In the genomic region with DNA sequence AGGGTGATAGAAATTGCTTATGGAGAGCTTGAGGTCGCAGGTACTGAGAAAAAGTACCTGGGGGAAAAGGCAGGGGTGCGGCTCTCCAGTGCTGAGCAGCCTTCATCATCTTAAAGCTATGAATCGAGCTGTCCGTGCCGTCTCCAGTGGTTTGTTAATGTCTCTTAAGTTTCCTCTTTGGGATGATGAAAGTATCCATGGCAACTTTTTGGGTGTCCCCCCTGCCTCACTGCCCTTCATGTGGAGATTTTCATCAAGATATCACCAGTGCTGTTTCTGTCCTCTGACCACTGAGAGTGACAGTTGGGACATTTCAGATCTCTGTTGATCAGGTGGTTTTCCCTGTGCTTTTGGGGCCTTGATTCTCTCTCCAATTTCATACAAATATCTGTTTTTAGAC, we compare ENCODE assay signal across 32 mouse cellular contexts. TPM values are rescaled to one million over a fixed set of nuclear protein-coding genes. Genes with fewer than 3 reads are reported as not detected.
A peak's percentile ranks its signal among the peaks of the same experiment; 100 is the strongest.
DNase-seq lines count a peak whose midpoint lies in the region; ATAC-seq and TF ChIP-seq lines count a peak whose summit lies in the region.
"Had no signal": no experiment of that assay in that cellular context is flagged by ENCODE, and none has a peak within 500 bp of the region (broad histone marks: within the 10 kb centered on the region; RNA-seq: fewer than 3 reads in every experiment).

No protein-coding gene starts in this region.

- H3K27me3 ChIP-seq in heart, embryonic 10.5 days (ENCODE audit: insufficient read depth, poor library complexity, severe bottlenecking) = no peaks in the 10 kb centered on the region
- no peaks in the 10 kb centered on the region for H3K27me3 ChIP-seq in heart, adult 2 months (ENCODE audit: control insufficient read depth, insufficient read depth, low read length)
- H3K27me3 ChIP-seq in liver, embryonic 14.5 days (ENCODE audit: control insufficient read depth, insufficient read depth, low read length) = no peaks in the 10 kb centered on the region
- H3K27me3 ChIP-seq in small intestine, adult 2 months (ENCODE audit: control insufficient read depth, insufficient read depth, low read length) = no peaks in the 10 kb centered on the region
- H3K27me3 ChIP-seq: embryonic facial prominence, embryonic 12.5 days; forebrain, embryonic 12.5 days; neural tube, embryonic 15.5 days had no signal

- TF ChIP-seq POLR2A in heart, adult 2 months (IDR thresholded peaks at IDR 0.05; ENCODE audit: insufficient read depth, low read depth, low read length) = no peak
- TF ChIP-seq POLR2A in bone marrow, adult 2 months (IDR thresholded peaks at IDR 0.05; ENCODE audit: borderline replicate concordance, control insufficient read depth, low read depth, low read length) = no peak
- no peak for TF ChIP-seq POLR2A in small intestine, adult 2 months (IDR thresholded peaks at IDR 0.05; ENCODE audit: low read depth, low read length)

- no peak overlapping the region for H3K4me3 ChIP-seq in heart, embryonic 10.5 days
- H3K4me3 ChIP-seq in heart, adult 2 months = no peak overlapping the region
- H3K4me3 ChIP-seq in bone marrow, adult 2 months (replicated peaks; ENCODE audit: control insufficient read depth, low read depth, low read length) = peak overlapping the region; percentile 42
- no peak overlapping the region for H3K4me3 ChIP-seq in liver, embryonic 14.5 days (ENCODE audit: insufficient read depth in 1 of 2, low read depth in 2 of 2, low read length in 2 of 2)
- H3K4me3 ChIP-seq in small intestine, adult 2 months (ENCODE audit: low read depth, low read length) = no peak overlapping the region
- H3K4me3 ChIP-seq: embryonic facial prominence, embryonic 12.5 days; erythroblast, embryonic 14.5 days; forebrain, embryonic 12.5 days; midbrain, embryonic 10.5 days; neural tube, embryonic 15.5 days had no signal

- no peak overlapping the region for H3K27ac ChIP-seq in heart, embryonic 10.5 days
- H3K27ac ChIP-seq in heart, adult 2 months = no peak overlapping the region
- peak overlapping the region; percentile 35; the same call in 1 of the 2 replicates for H3K27ac ChIP-seq in bone marrow, adult 2 months (ENCODE audit: control insufficient read depth, insufficient read depth, low read depth, low read length, poor library complexity)
- peak overlapping the region; percentile 46; the same call in 1 of the 2 replicates for H3K27ac ChIP-seq in liver, embryonic 14.5 days
- H3K27ac ChIP-seq in small intestine, adult 2 months (ENCODE audit: insufficient read depth, low read depth, low read length) = peak overlapping the region; percentile 57
- H3K27ac ChIP-seq: embryonic facial prominence, embryonic 12.5 days; forebrain, embryonic 12.5 days; midbrain, embryonic 10.5 days; neural tube, embryonic 15.5 days had no signal

- DNase-seq in heart, embryonic 10.5 days (ENCODE audit: low spot score) = peak; percentile 36
- DNase-seq in heart, adult 2 months = no peak
- no peak for DNase-seq in liver, embryonic 14.5 days (ENCODE audit: low read depth in 3 of 3, low spot score in 3 of 3)
- DNase-seq in right cerebral cortex, postnatal 14 days = no peak
- no peak for DNase-seq in lung, adult 18-20 months
- DNase-seq: cerebellum, adult 2 months; cerebellum, postnatal 25 days; gastrocnemius, postnatal 36 days; kidney, postnatal 4 days; lung, postnatal 4 days; right cerebral cortex, adult 18-20 months; thymus, postnatal 25 days had no signal

- TF ChIP-seq CTCF in heart, adult 2 months (IDR thresholded peaks at IDR 0.05) = no peak
- TF ChIP-seq CTCF in bone marrow, adult 2 months (IDR thresholded peaks at IDR 0.05; ENCODE audit: control insufficient read depth, insufficient read depth, low read length) = no peak
- no peak for TF ChIP-seq CTCF in liver, embryonic 14.5 days (IDR thresholded peaks at IDR 0.05; ENCODE audit: low read depth)
- TF ChIP-seq CTCF in small intestine, adult 2 months (IDR thresholded peaks at IDR 0.05; ENCODE audit: extremely low read depth, insufficient read length, insufficient replicate concordance, low read depth, low read length) = no peak

- H3K4me1 ChIP-seq in heart, embryonic 10.5 days = peaks cover 13% of the 10 kb centered on the region
- H3K4me1 ChIP-seq in heart, adult 2 months (ENCODE audit: control insufficient read depth, insufficient read depth, low read length) = no peaks in the 10 kb centered on the region
- peaks cover 15% of the 10 kb centered on the region for H3K4me1 ChIP-seq in bone marrow, adult 2 months (ENCODE audit: control insufficient read depth, insufficient read depth, low read length)
- peaks cover 38 to 47% of the 10 kb centered on the region in 2 experiments for H3K4me1 ChIP-seq in liver, embryonic 14.5 days (replicated peaks; ENCODE audit: control insufficient read depth in 2 of 2, insufficient read depth in 2 of 2, low read length in 1 of 2)
- peaks cover 4% of the 10 kb centered on the region for H3K4me1 ChIP-seq in small intestine, adult 2 months (ENCODE audit: control insufficient read depth, insufficient read depth, insufficient read length, low read length)
- H3K4me1 ChIP-seq: embryonic facial prominence, embryonic 12.5 days; forebrain, embryonic 12.5 days; midbrain, embryonic 10.5 days; neural tube, embryonic 15.5 days had no signal

- intact Hi-C loops in heart, adult 2 months (cut with DNase I) = no loop called here

- peak overlapping the region; percentile 29; the same call in 1 of the 2 replicates for H3K4me2 ChIP-seq in liver, embryonic 14.5 days (ENCODE audit: low read depth)
- H3K4me2 ChIP-seq: embryonic facial prominence, embryonic 12.5 days; forebrain, embryonic 12.5 days; neural tube, embryonic 15.5 days had no signal

- no peak for ATAC-seq in liver, embryonic 14.5 days (ENCODE audit: insufficient read depth)
- ATAC-seq: hindbrain, embryonic 16.5 days; intestine, embryonic 16.5 days; Patski had no signal

- WGBS in heart, embryonic 10.5 days = 88% methylated on average over 5 of the region's 5 CpGs
- 80% methylated on average over 5 of the region's 5 CpGs for WGBS in heart, adult 2 months
- 29% methylated on average over 5 of the region's 5 CpGs for WGBS in bone marrow, adult 2 months
- 56% methylated on average over 5 of the region's 5 CpGs for WGBS in liver, embryonic 14.5 days (ENCODE audit: insufficient replicate concordance)
- WGBS in small intestine, adult 2 months = 86% methylated on average over 5 of the region's 5 CpGs

- H3K9me3 ChIP-seq in heart, embryonic 10.5 days = no peaks in the 10 kb centered on the region
- no peaks in the 10 kb centered on the region for H3K9me3 ChIP-seq in liver, embryonic 14.5 days (ENCODE audit: control insufficient read depth, low read length)
- H3K9me3 ChIP-seq: embryonic facial prominence, embryonic 12.5 days; forebrain, embryonic 12.5 days; G1E; midbrain, embryonic 10.5 days; neural tube, embryonic 15.5 days had no signal

- H3K79me2 ChIP-seq in heart, adult 2 months (replicated peaks; ENCODE audit: control insufficient read depth, insufficient read depth, low read length) = no peaks in the 10 kb centered on the region

- no peak overlapping the region for H3K9ac ChIP-seq in heart, adult 2 months (ENCODE audit: low read depth, low read length)
- H3K9ac ChIP-seq in liver, embryonic 14.5 days (replicated peaks) = no peak overlapping the region
- H3K9ac ChIP-seq: embryonic facial prominence, embryonic 12.5 days; forebrain, embryonic 12.5 days; neural tube, embryonic 15.5 days had no signal

- TF ChIP-seq EP300 in heart, adult 2 months (IDR thresholded peaks at IDR 0.05; ENCODE audit: insufficient read depth, low read depth, low read length) = no peak
- no peak for TF ChIP-seq EP300 in liver, embryonic 14.5 days (IDR thresholded peaks at IDR 0.05; ENCODE audit: low read depth)

- no peaks in the 10 kb centered on the region for H3K36me3 ChIP-seq in heart, embryonic 10.5 days
- H3K36me3 ChIP-seq in heart, adult 2 months (ENCODE audit: control insufficient read depth, insufficient read depth, low read length) = no peaks in the 10 kb centered on the region
- no peaks in the 10 kb centered on the region for H3K36me3 ChIP-seq in liver, embryonic 14.5 days (replicated peaks; ENCODE audit: control insufficient read depth, insufficient read depth, low read depth)
- H3K36me3 ChIP-seq in small intestine, adult 2 months (ENCODE audit: control insufficient read depth, insufficient read depth, low read length) = no peaks in the 10 kb centered on the region
- H3K36me3 ChIP-seq: embryonic facial prominence, embryonic 12.5 days; forebrain, embryonic 12.5 days; G1E; midbrain, embryonic 10.5 days; neural tube, embryonic 15.5 days had no signal

RNA-seq across cellular contexts. Expression of gene Lcp1, which starts 51.9 kb away (rescaled TPM):
- polyA plus RNA-seq in heart, embryonic 10.5 days (2016; fragmentation: Nextera tagmentation; extraction: Ambion mirVana) = 25.5 and 30.8 TPM in 2 replicates
- total RNA-seq in heart, adult 2 months (2021) = 10 to 100 TPM; 14.3 to 15.2 TPM
- polyA plus RNA-seq in heart, adult 2 months (2012; rRNA removed) = 6.8 and 9.2 TPM in 2 replicates
- polyA plus RNA-seq in bone marrow, adult 2 months (2011; ENCODE audit: insufficient read depth, insufficient read length, low replicate concordance, missing spikeins) = 67.5 and 169 TPM in 2 replicates
- polyA plus RNA-seq in liver, embryonic 14.5 days (2012; rRNA removed) = 6.7 and 10.4 TPM in 2 replicates
- 31.8 and 35.8 TPM in 2 replicates for polyA plus RNA-seq in liver, embryonic 14.5 days (2014; fragmentation: Nextera tagmentation; extraction: Ambion mirVana)
- polyA plus RNA-seq in small intestine, adult 2 months (2012; rRNA removed) = 3.9 and 5.6 TPM in 2 replicates

RNA-seq across cellular contexts. Expression of gene Lrrc63, which starts 52.1 kb away (rescaled TPM):
- 0.13 TPM in 1 of 2 replicates, not detected in the other for polyA plus RNA-seq in heart, embryonic 10.5 days (2016; fragmentation: Nextera tagmentation; extraction: Ambion mirVana)
- not detected for total RNA-seq in heart, adult 2 months (2021)
- 0.04 and 0.06 TPM in 2 replicates for polyA plus RNA-seq in heart, adult 2 months (2012; rRNA removed)
- not detected in 2 replicates for polyA plus RNA-seq in bone marrow, adult 2 months (2011; ENCODE audit: insufficient read depth, insufficient read length, low replicate concordance, missing spikeins)
- 0.01 and 0.03 TPM in 2 replicates for polyA plus RNA-seq in liver, embryonic 14.5 days (2012; rRNA removed)
- 0.10 TPM in 1 of 2 replicates, not detected in the other for polyA plus RNA-seq in liver, embryonic 14.5 days (2014; fragmentation: Nextera tagmentation; extraction: Ambion mirVana)
- not detected in 2 replicates for polyA plus RNA-seq in small intestine, adult 2 months (2012; rRNA removed)
- total RNA-seq: adrenal gland, adult 18-20 months; G1E; gastrocnemius, adult 18-20 months; gastrocnemius, postnatal 36 days; hematopoietic stem cell, adult 5-6 weeks; left cerebral cortex, adult 18-20 months; left cerebral cortex, postnatal 25 days; midbrain, postnatal 0 days had no signal
- polyA plus RNA-seq: embryonic facial prominence, embryonic 12.5 days; erythroblast, embryonic 14.5 days; G1E; kidney, embryonic 14.5 days; limb, embryonic 14.5 days; midbrain, postnatal 0 days; neural tube, embryonic 15.5 days; Patski had no signal

RNA-seq across cellular contexts. Expression of gene Cpb2, which starts 59.3 kb away (rescaled TPM):
- polyA plus RNA-seq in heart, embryonic 10.5 days (2016; fragmentation: Nextera tagmentation; extraction: Ambion mirVana) = 0.22 and 5.8 TPM in 2 replicates
- total RNA-seq in heart, adult 2 months (2021) = not detected
- not detected in 2 replicates for polyA plus RNA-seq in heart, adult 2 months (2012; rRNA removed)
- polyA plus RNA-seq in bone marrow, adult 2 months (2011; ENCODE audit: insufficient read depth, insufficient read length, low replicate concordance, missing spikeins) = 1.8 TPM in 1 of 2 replicates, not detected in the other
- polyA plus RNA-seq in liver, embryonic 14.5 days (2012; rRNA removed) = 59.7 and 62.1 TPM in 2 replicates
- 93.5 and 106 TPM in 2 replicates for polyA plus RNA-seq in liver, embryonic 14.5 days (2014; fragmentation: Nextera tagmentation; extraction: Ambion mirVana)
- not detected in 2 replicates for polyA plus RNA-seq in small intestine, adult 2 months (2012; rRNA removed)
- total RNA-seq: adrenal gland, adult 18-20 months; G1E; gastrocnemius, adult 18-20 months; gastrocnemius, postnatal 36 days; hematopoietic stem cell, adult 5-6 weeks; left cerebral cortex, adult 18-20 months; left cerebral cortex, postnatal 25 days; midbrain, postnatal 0 days had no signal
- polyA plus RNA-seq: cerebellum, adult 2 months; erythroblast, embryonic 14.5 days; forebrain, embryonic 12.5 days; G1E; hindbrain, embryonic 16.5 days; limb, embryonic 14.5 days; midbrain, embryonic 10.5 days; midbrain, postnatal 0 days; neural tube, embryonic 15.5 days; Patski; testis, adult 2 months had no signal

Comparison
In these comparisons a context has a peak if more than half of its experiments do, and no peak if none do; other contexts are left out.
1. H3K27ac ChIP-seq: peak in bone marrow, adult 2 months (single experiment), liver, embryonic 14.5 days (single experiment) and small intestine, adult 2 months (single experiment); none in heart, embryonic 10.5 days (single experiment) and heart, adult 2 months (single experiment).